In genomic region chr17:70864645-70865044, GRCm38 (mm10) we compare ENCODE assay signal across 26 mouse cellular contexts. TPM values are rescaled to one million over a fixed set of nuclear protein-coding genes. Genes with fewer than 3 reads are reported as not detected.
DNase-seq lines count a peak whose midpoint lies in the region; ATAC-seq and TF ChIP-seq lines count a peak whose summit lies in the region.
"Had no signal": no experiment of that assay in that cellular context is flagged by ENCODE, and none has a peak within 500 bp of the region (broad histone marks: within the 10 kb centered on the region; RNA-seq: fewer than 3 reads in every experiment).

No protein-coding gene starts in this region.

- peak overlapping the region; percentile 9; the same call in 1 of the 2 replicates for H3K27ac ChIP-seq in stomach, embryonic 16.5 days (ENCODE audit: low read length)
- H3K27ac ChIP-seq in stomach, postnatal 0 days (replicated peaks), result no peak overlapping the region
- peak overlapping the region; percentile 98 for H3K27ac ChIP-seq in ES-E14 (ENCODE audit: insufficient read depth, low read depth, low read length, poor library complexity, severe bottlenecking)
- 0 out of 2 replicates have a peak overlapping the region, but pooled peaks have one; percentile 47 for H3K27ac ChIP-seq in small intestine, adult 2 months (ENCODE audit: insufficient read depth, low read depth, low read length)
- H3K27ac ChIP-seq: embryonic facial prominence, embryonic 10.5 days; embryonic facial prominence, embryonic 13.5 days; forebrain, embryonic 12.5 days; forebrain, embryonic 15.5 days; heart, adult 2 months; heart, embryonic 10.5 days; heart, embryonic 13.5 days; hindbrain, embryonic 12.5 days; hindbrain, embryonic 15.5 days had no signal

- in situ Hi-C loops in ES-E14 (cut with MboI; ENCODE audit: low sequenced_read_pairs in 2 of 2, unreplicated experiment in 2 of 2), result no loop called here

- 71% methylated on average over 3 of the region's 3 CpGs for WGBS in stomach, embryonic 16.5 days
- 67% methylated on average over 3 of the region's 3 CpGs for WGBS in stomach, postnatal 0 days
- whole genome bisulfite sequencing in small intestine, adult 2 months, result 71% methylated on average over 3 of the region's 3 CpGs

- H3K4me2 ChIP-seq in stomach, embryonic 16.5 days (ENCODE audit: low read depth, low read length), result no peak overlapping the region
- no peak overlapping the region for H3K4me2 ChIP-seq in stomach, postnatal 0 days (replicated peaks; ENCODE audit: low read depth)
- H3K4me2 ChIP-seq: embryonic facial prominence, embryonic 13.5 days; forebrain, embryonic 12.5 days; forebrain, embryonic 15.5 days; heart, embryonic 13.5 days; hindbrain, embryonic 12.5 days; hindbrain, embryonic 15.5 days had no signal

- no peaks in the 10 kb centered on the region for H3K4me1 ChIP-seq in stomach, embryonic 16.5 days (ENCODE audit: control insufficient read depth, insufficient read depth, low read length)
- no peaks in the 10 kb centered on the region for H3K4me1 ChIP-seq in stomach, postnatal 0 days (replicated peaks; ENCODE audit: control insufficient read depth, insufficient read depth)
- H3K4me1 ChIP-seq in ES-E14 (ENCODE audit: control insufficient read depth in 2 of 2, insufficient read depth in 2 of 2, low read length in 2 of 2, poor library complexity in 1 of 2), result peaks cover 3 to 18% of the 10 kb centered on the region in 2 experiments; a peak in 3 of 4 replicates
- H3K4me1 ChIP-seq in small intestine, adult 2 months (ENCODE audit: control insufficient read depth, insufficient read depth, insufficient read length, low read length), result peaks cover 9% of the 10 kb centered on the region; the same call in 1 of the 2 replicates
- H3K4me1 ChIP-seq: embryonic facial prominence, embryonic 10.5 days; embryonic facial prominence, embryonic 13.5 days; forebrain, embryonic 12.5 days; forebrain, embryonic 15.5 days; heart, embryonic 10.5 days; heart, embryonic 13.5 days; hindbrain, embryonic 12.5 days; hindbrain, embryonic 15.5 days had no signal

- ATAC-seq in stomach, embryonic 16.5 days (ENCODE audit: insufficient read depth, low FRiP score), result no peak
- no peak for ATAC-seq in stomach, postnatal 0 days (ENCODE audit: low FRiP score, low TSS enrichment)
- ATAC-seq in frontal cortex, adult (ENCODE audit: low TSS enrichment), result no peak
- ATAC-seq: CD4-positive, CD25-positive, alpha-beta regulatory T cell, adult 4 months; forebrain, embryonic 15.5 days had no signal

- DNase-seq in stomach, postnatal 0 days (ENCODE audit: low spot score), result no peak
- DNase-seq in ES-E14 (ENCODE audit: low read depth, low spot score), result peak; percentile 56
- DNase-seq in spleen, adult 18-20 months, result no peak
- DNase-seq: adrenal gland, adult 8-10 months; adrenal gland, postnatal 25 days; cerebellum, adult 11-12 months; cerebellum, adult 8-10 months; cerebellum, postnatal 10 days; cerebellum, postnatal 36 days; embryo, embryonic 11 days; gastrocnemius, postnatal 10 days; gastrocnemius, postnatal 36 days; heart, adult 2 months had no signal

- no peak for TF ChIP-seq EP300 in stomach, postnatal 0 days (optimal IDR thresholded peaks at IDR 0.05)

- no peak for TF ChIP-seq POLR2A in small intestine, adult 2 months (IDR thresholded peaks at IDR 0.05; ENCODE audit: low read depth, low read length)

- no peaks in the 10 kb centered on the region for H3K27me3 ChIP-seq in stomach, embryonic 16.5 days (ENCODE audit: control insufficient read depth, insufficient read depth, low read length)
- no peaks in the 10 kb centered on the region for H3K27me3 ChIP-seq in stomach, postnatal 0 days (ENCODE audit: control insufficient read depth, insufficient read depth, low read length)
- no peaks in the 10 kb centered on the region for H3K27me3 ChIP-seq in small intestine, adult 2 months (ENCODE audit: control insufficient read depth, insufficient read depth, low read length)
- H3K27me3 ChIP-seq: embryonic facial prominence, embryonic 13.5 days; forebrain, embryonic 12.5 days; forebrain, embryonic 15.5 days; heart, embryonic 13.5 days; hindbrain, embryonic 12.5 days; hindbrain, embryonic 15.5 days had no signal

- no peak for TF ChIP-seq CTCF in stomach, postnatal 0 days (IDR thresholded peaks at IDR 0.05; ENCODE audit: low read depth)
- TF ChIP-seq CTCF in small intestine, adult 2 months (IDR thresholded peaks at IDR 0.05; ENCODE audit: extremely low read depth, insufficient read length, insufficient replicate concordance, low read depth, low read length), result no peak

- H3K9me3 ChIP-seq in stomach, embryonic 16.5 days (replicated peaks; ENCODE audit: control insufficient read depth, low read length), result peaks cover 4% of the 10 kb centered on the region; the same call in 1 of the 2 replicates
- H3K9me3 ChIP-seq in stomach, postnatal 0 days (ENCODE audit: control insufficient read depth, low read length), result no peaks in the 10 kb centered on the region
- H3K9me3 ChIP-seq in ES-E14 (ENCODE audit: control insufficient read depth, insufficient read depth, low read depth, low read length), result no peaks in the 10 kb centered on the region
- H3K9me3 ChIP-seq: embryonic facial prominence, embryonic 13.5 days; forebrain, embryonic 15.5 days; heart, embryonic 10.5 days; hindbrain, embryonic 12.5 days; hindbrain, embryonic 15.5 days had no signal

- H3K9ac ChIP-seq in stomach, embryonic 16.5 days (ENCODE audit: low read length), result no peak overlapping the region
- no peak overlapping the region for H3K9ac ChIP-seq in stomach, postnatal 0 days (ENCODE audit: low read length)
- H3K9ac ChIP-seq in ES-E14 (ENCODE audit: insufficient read depth, low read depth, low read length, poor library complexity, severe bottlenecking), result peak overlapping the region; percentile 53
- H3K9ac ChIP-seq: embryonic facial prominence, embryonic 13.5 days; forebrain, embryonic 12.5 days; forebrain, embryonic 15.5 days; heart, embryonic 13.5 days; hindbrain, embryonic 12.5 days; hindbrain, embryonic 15.5 days had no signal

- H3K4me3 ChIP-seq in stomach, embryonic 16.5 days (replicated peaks; ENCODE audit: low read length), result no peak overlapping the region
- no peak overlapping the region for H3K4me3 ChIP-seq in stomach, postnatal 0 days (ENCODE audit: low read depth, low read length)
- peak overlapping the region; percentile 11 to 51 for H3K4me3 ChIP-seq in ES-E14 (ENCODE audit: insufficient read depth in 1 of 2, low read depth in 1 of 2, low read length in 2 of 2, poor library complexity in 1 of 2, severe bottlenecking in 1 of 2)
- H3K4me3 ChIP-seq in small intestine, adult 2 months (ENCODE audit: low read depth, low read length), result no peak overlapping the region
- H3K4me3 ChIP-seq: embryonic facial prominence, embryonic 10.5 days; embryonic facial prominence, embryonic 13.5 days; erythroblast, embryonic 14.5 days; forebrain, embryonic 12.5 days; forebrain, embryonic 15.5 days; heart, adult 2 months; heart, embryonic 10.5 days; heart, embryonic 13.5 days; hindbrain, embryonic 12.5 days; hindbrain, embryonic 15.5 days had no signal

- H3K36me3 ChIP-seq in stomach, embryonic 16.5 days (ENCODE audit: control insufficient read depth, insufficient read depth, low read length), result peaks cover 3% of the 10 kb centered on the region; the same call in 1 of the 2 replicates
- no peaks in the 10 kb centered on the region for H3K36me3 ChIP-seq in stomach, postnatal 0 days (ENCODE audit: control insufficient read depth, insufficient read depth, low read length)
- peaks cover 12% of the 10 kb centered on the region; the same call in 1 of the 2 replicates for H3K36me3 ChIP-seq in ES-E14 (ENCODE audit: control insufficient read depth, insufficient read depth, low read length, poor library complexity, severe bottlenecking)
- H3K36me3 ChIP-seq in small intestine, adult 2 months (ENCODE audit: control insufficient read depth, insufficient read depth, low read length), result no peaks in the 10 kb centered on the region
- H3K36me3 ChIP-seq: forebrain, embryonic 12.5 days; forebrain, embryonic 15.5 days; heart, embryonic 10.5 days; heart, embryonic 13.5 days; hindbrain, embryonic 12.5 days; hindbrain, embryonic 15.5 days had no signal

TF ChIP-seq in ES-E14, 5 proteins besides CTCF, POLR2A, EP300 and RAD21:
- TF ChIP-seq ZC3H11A (IDR thresholded peaks at IDR 0.05; ENCODE audit: borderline replicate concordance, low read depth, low read length), result no peak
- no peak for TF ChIP-seq ZNF384 (IDR thresholded peaks at IDR 0.05; ENCODE audit: low read depth, low read length)
- TF ChIP-seq CHD2 (IDR thresholded peaks at IDR 0.05; ENCODE audit: low read depth, low read length), result 0 out of 2 replicates have a peak, but pooled peaks have one; percentile 21
- TF ChIP-seq MAFK (IDR thresholded peaks at IDR 0.05; ENCODE audit: insufficient read depth, low read depth, low read length), result 0 out of 2 replicates have a peak, but pooled peaks have one; percentile 4
- TF ChIP-seq HCFC1 (IDR thresholded peaks at IDR 0.05; ENCODE audit: borderline replicate concordance, insufficient read depth, low read length), result no peak
TF ChIP-seq in ES-E14: peak in this region for 2.

RNA-seq across cellular contexts. Expression of gene Tgif1, which starts 11.3 kb away (rescaled TPM):
- 56.5 and 60.1 TPM in 2 replicates for polyA plus RNA-seq in stomach, embryonic 16.5 days (2015; fragmentation: Nextera tagmentation; extraction: Ambion mirVana)
- polyA plus RNA-seq in stomach, postnatal 0 days (2015; fragmentation: Nextera tagmentation; extraction: Ambion mirVana), result 34.7 and 35.6 TPM in 2 replicates
- total RNA-seq in ES-E14 (2012; rRNA removed), result 74.6 and 87.1 TPM in 2 replicates
- 10.9 and 26.4 TPM in 2 replicates for polyA plus RNA-seq in small intestine, adult 2 months (2012; rRNA removed)

Comparison
In these comparisons a context has a peak if more than half of its experiments do, and no peak if none do; other contexts are left out.
1. H3K4me3 ChIP-seq: peak in ES-E14 (2 of 2); none in stomach, embryonic 16.5 days (single experiment), stomach, postnatal 0 days (single experiment) and small intestine, adult 2 months (single experiment).